ENCODE assay signal across 17 mouse cellular contexts in the genomic region with DNA sequence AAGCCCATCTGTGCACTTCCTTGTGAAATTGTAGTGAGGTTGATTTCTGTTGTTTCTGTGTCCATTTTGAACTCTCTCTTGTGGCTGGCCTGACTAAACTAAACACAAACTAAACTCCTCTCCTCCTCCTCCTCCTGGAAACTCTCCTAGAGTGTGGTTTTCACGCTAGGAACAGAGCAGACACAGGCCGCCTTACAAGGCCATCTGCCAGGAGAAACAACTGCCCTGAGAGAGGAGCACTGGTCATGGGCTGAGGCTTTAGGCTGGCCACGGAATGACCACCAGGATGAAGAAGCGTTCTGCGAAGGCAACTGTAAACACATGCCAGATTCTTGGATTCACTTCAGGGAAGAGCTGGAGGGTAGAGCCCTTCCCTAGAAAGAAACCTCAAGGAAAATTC.
"Had no signal": no experiment of that assay in that cellular context is flagged by ENCODE, and none has a peak within 500 bp of the region (broad histone marks: within the 10 kb centered on the region; RNA-seq: fewer than 3 reads in every experiment).

No protein-coding gene starts in this region.

- H3K36me3 ChIP-seq: limb, embryonic 10.5 days; liver, embryonic 15.5 days; midbrain, embryonic 13.5 days; neural tube, embryonic 15.5 days had no signal

- H3K9ac ChIP-seq: lung, embryonic 14.5 days; midbrain, embryonic 13.5 days; neural tube, embryonic 15.5 days had no signal

- ATAC-seq: intestine, postnatal 0 days; midbrain, embryonic 13.5 days had no signal

- DNase-seq: kidney, adult 9 months; lung, embryonic 14.5 days; lung, postnatal 14 days; retina, postnatal 1 day; right cerebral cortex, postnatal 4 days; spleen, adult 18-20 months; thymus, adult 2 months; thymus, postnatal 36 days had no signal

- H3K27me3 ChIP-seq: liver, embryonic 15.5 days; midbrain, embryonic 13.5 days; neural tube, embryonic 15.5 days had no signal

- H3K4me1 ChIP-seq: limb, embryonic 10.5 days; midbrain, embryonic 13.5 days; neural tube, embryonic 15.5 days had no signal

- H3K9me3 ChIP-seq: limb, embryonic 10.5 days; liver, embryonic 15.5 days; midbrain, embryonic 13.5 days; neural tube, embryonic 15.5 days had no signal

- H3K4me2 ChIP-seq: liver, embryonic 11.5 days; liver, embryonic 15.5 days; lung, embryonic 14.5 days; midbrain, embryonic 13.5 days; neural tube, embryonic 15.5 days had no signal

- H3K27ac ChIP-seq: kidney, postnatal 0 days; layer of hippocampus, adult 2 months; left cerebral cortex, adult 2 months; limb, embryonic 10.5 days; liver, embryonic 15.5 days; midbrain, embryonic 13.5 days; neural tube, embryonic 15.5 days had no signal

- H3K4me3 ChIP-seq: layer of hippocampus, adult 2 months; left cerebral cortex, adult 2 months; limb, embryonic 10.5 days; liver, embryonic 15.5 days; midbrain, embryonic 13.5 days; neural tube, embryonic 15.5 days had no signal
